Mouse (Mus musculus) heart, embryonic 12.5 days (tissue): ENCODE measurements at regions not wholly inside any gene's neighbourhood (a gene's known extent, or its start where the extent isn't known, plus 50 kb on each side); places are given as distances from the start of the nearest gene placed in this dataset.
A peak's percentile ranks its signal among the peaks of the same experiment; 100 is the strongest.

ENCODE experiments used
- ATAC-seq: fragments of 200-750 bp; cut with Nextera tagmentation; 2 replicates; pipeline ENCODE4 v1.8.0; 2017; ENCODE audit warnings: moderate TSS enrichment, moderate library complexity; ENCODE audit not compliant: insufficient number of reproducible peaks, low FRiP score
- H3K27ac ChIP-seq: fragments of 300-500 bp; sonication (generic); 2 replicates; pipeline ENCODE4 v1.5.1; 2016; ENCODE audit warnings: mild to moderate bottlenecking, moderate library complexity; ENCODE audit not compliant: poor library complexity, severe bottlenecking
- H3K27me3 ChIP-seq: fragments of 300-500 bp; sonication (generic); replicated peaks from 2 replicates; pipeline ENCODE4 v1.6.1; 2016; ENCODE audit warnings: mild to moderate bottlenecking, moderate library complexity
- H3K36me3 ChIP-seq: fragments of 300-500 bp; sonication (generic); 2 replicates; pipeline ENCODE4 v1.6.1; 2016; ENCODE audit warnings: mild to moderate bottlenecking, moderate library complexity
- H3K4me1 ChIP-seq: fragments of 300-500 bp; sonication (generic); replicated peaks from 2 replicates; pipeline ENCODE4 v1.6.1; 2016; ENCODE audit warnings: mild to moderate bottlenecking
- H3K4me2 ChIP-seq: fragments of 300-500 bp; sonication (generic); 2 replicates; pipeline ENCODE4 v1.6.1; 2016; ENCODE audit warnings: mild to moderate bottlenecking, moderate library complexity
- H3K4me3 ChIP-seq: fragments of 300-500 bp; sonication (generic); 2 replicates; pipeline ENCODE4 v1.5.1; 2016; ENCODE audit warnings: mild to moderate bottlenecking
- H3K9ac ChIP-seq: fragments of 300-500 bp; sonication (generic); 2 replicates; pipeline ENCODE4 v1.6.1; 2016; ENCODE audit warnings: mild to moderate bottlenecking, moderate library complexity
- H3K9me3 ChIP-seq: fragments of 300-500 bp; sonication (generic); replicated peaks from 2 replicates; pipeline ENCODE4 v1.6.1; 2016; ENCODE audit warnings: mild to moderate bottlenecking, moderate library complexity
- WGBS: fragments of 180-500 bp; shearing (Covaris S2); methylation state at CpG from one replicate; pipeline ENCODE4 v1.1.7; 2016; 5-methylcytosine and 5-hydroxymethylcytosine counted together

- H3K36me3 ChIP-seq = no peaks in the 10 kb centered on the region
- WGBS = 83% methylated on average over 3 of the region's 3 CpGs
Measured at GRCm38 (mm10) chr3:120123155-120123554, 338.9 kb upstream of the Ptbp2 start.

GRCm38 (mm10) chr3:120083171-120083932 is 299.1 kb upstream of the Ptbp2 start:
- no peak overlapping the region for H3K27ac ChIP-seq
- H3K36me3 ChIP-seq = no peaks in the 10 kb centered on the region
- 78% methylated on average over 7 of the region's 7 CpGs for WGBS
- no peak overlapping the region for H3K4me3 ChIP-seq
- H3K9ac ChIP-seq = no peak overlapping the region
- H3K4me1 ChIP-seq = no peaks in the 10 kb centered on the region
- no peak overlapping the region for H3K4me2 ChIP-seq
- peaks cover 3% of the 10 kb centered on the region; the same call in 1 of the 2 replicates for H3K9me3 ChIP-seq
- ATAC-seq = no peak
- H3K27me3 ChIP-seq = no peaks in the 10 kb centered on the region

More at GRCm38 (mm10) chr3:120123155-120123554, 338.9 kb upstream of the Ptbp2 start:
- H3K27ac ChIP-seq = no peak overlapping the region
- H3K4me1 ChIP-seq = no peaks in the 10 kb centered on the region
- no peak overlapping the region for H3K4me2 ChIP-seq
- H3K27me3 ChIP-seq = no peaks in the 10 kb centered on the region
- H3K9ac ChIP-seq = no peak overlapping the region
- ATAC-seq = no peak
- no peaks in the 10 kb centered on the region for H3K9me3 ChIP-seq
- H3K4me3 ChIP-seq = no peak overlapping the region

- Histone ChIP-seq H3K27ac (no peak overlapping the region), H3K36me3 (no peaks in the 10 kb centered on the region), H3K4me3 (no peak overlapping the region), H3K27me3 (no peaks in the 10 kb centered on the region), H3K4me1 (no peaks in the 10 kb centered on the region), H3K9ac (no peak overlapping the region), H3K9me3 (no peaks in the 10 kb centered on the region), H3K4me2 (no peak overlapping the region)
- 29% methylated on average over 1 of the region's 1 CpGs for WGBS
- ATAC-seq = no peak
Measured at GRCm38 (mm10) chr3:120073528-120073927, 289.3 kb upstream of the Ptbp2 start.

GRCm38 (mm10) chr3:120065714-120066113 is 281.4 kb upstream of the Ptbp2 start:
- H3K9me3 ChIP-seq = no peaks in the 10 kb centered on the region
- no peak overlapping the region; the same call in 1 of the 2 replicates for H3K27ac ChIP-seq
- no peak overlapping the region for H3K4me3 ChIP-seq
- H3K9ac ChIP-seq = no peak overlapping the region
- H3K4me1 ChIP-seq = peaks cover 9% of the 10 kb centered on the region; the same call in 1 of the 2 replicates
- no peaks in the 10 kb centered on the region for H3K36me3 ChIP-seq
- H3K27me3 ChIP-seq = no peaks in the 10 kb centered on the region
- WGBS = 80% methylated on average over 6 of the region's 6 CpGs
- ATAC-seq = no peak
- H3K4me2 ChIP-seq = no peak overlapping the region

GRCm38 (mm10) chr3:120064854-120065480 is 280.7 kb upstream of the Ptbp2 start:
- Histone ChIP-seq H3K27me3 (no peaks in the 10 kb centered on the region), H3K27ac (no peak overlapping the region), H3K4me1 (peaks cover 9% of the 10 kb centered on the region; the same call in 1 of the 2 replicates), H3K4me2 (no peak overlapping the region), H3K36me3 (no peaks in the 10 kb centered on the region), H3K4me3 (no peak overlapping the region), H3K9ac (no peak overlapping the region), H3K9me3 (no peaks in the 10 kb centered on the region)
- 29% methylated on average over 5 of the region's 5 CpGs for WGBS
- ATAC-seq = peak; percentile 69

GRCm38 (mm10) chr3:120062264-120062663 is 278.0 kb upstream of the Ptbp2 start:
- no peak for ATAC-seq

GRCm38 (mm10) chr3:120059959-120060358 is 275.7 kb upstream of the Ptbp2 start:
- no peak overlapping the region for H3K27ac ChIP-seq
- peak overlapping the region; percentile 61 for H3K4me2 ChIP-seq
- no peaks in the 10 kb centered on the region for H3K36me3 ChIP-seq
- ATAC-seq = no peak
- 28% methylated on average over 11 of the region's 11 CpGs for WGBS
- no peaks in the 10 kb centered on the region for H3K27me3 ChIP-seq
- H3K9ac ChIP-seq = no peak overlapping the region; the same call in 1 of the 2 replicates
- peak overlapping the region; percentile 19 for H3K4me3 ChIP-seq
- no peaks in the 10 kb centered on the region; the same call in 1 of the 2 replicates for H3K9me3 ChIP-seq
- H3K4me1 ChIP-seq = peaks cover 10% of the 10 kb centered on the region

More at GRCm38 (mm10) chr3:120062264-120062663, 278.0 kb upstream of the Ptbp2 start:
- 81% methylated on average over 5 of the region's 5 CpGs for WGBS
- H3K9me3 ChIP-seq = no peaks in the 10 kb centered on the region
- no peaks in the 10 kb centered on the region for H3K36me3 ChIP-seq
- H3K4me2 ChIP-seq = no peak overlapping the region
- peaks cover 15% of the 10 kb centered on the region for H3K4me1 ChIP-seq
- no peak overlapping the region for H3K9ac ChIP-seq
- no peak overlapping the region for H3K4me3 ChIP-seq
- no peak overlapping the region for H3K27ac ChIP-seq
- H3K27me3 ChIP-seq = no peaks in the 10 kb centered on the region

GRCm38 (mm10) chr3:120055216-120056154 is 271.2 kb upstream of the Ptbp2 start:
- H3K27me3 ChIP-seq = no peaks in the 10 kb centered on the region
- no peak for ATAC-seq
- no peaks in the 10 kb centered on the region; the same call in 1 of the 2 replicates for H3K9me3 ChIP-seq
- 62% methylated on average over 8 of the region's 8 CpGs for WGBS
- no peak overlapping the region for H3K27ac ChIP-seq
- H3K4me1 ChIP-seq = peaks cover 5% of the 10 kb centered on the region; the same call in 1 of the 2 replicates
- no peak overlapping the region for H3K9ac ChIP-seq
- H3K36me3 ChIP-seq = no peaks in the 10 kb centered on the region
- no peak overlapping the region for H3K4me3 ChIP-seq
- no peak overlapping the region for H3K4me2 ChIP-seq

- Histone ChIP-seq H3K9ac (no peak overlapping the region), H3K4me3 (no peak overlapping the region), H3K4me1 (no peaks in the 10 kb centered on the region), H3K9me3 (no peaks in the 10 kb centered on the region), H3K4me2 (no peak overlapping the region), H3K27me3 (no peaks in the 10 kb centered on the region), H3K36me3 (no peaks in the 10 kb centered on the region), H3K27ac (no peak overlapping the region)
- WGBS = 87% methylated on average over 3 of the region's 3 CpGs
- no peak for ATAC-seq
Measured at GRCm38 (mm10) chr3:120047238-120047637, 263.0 kb upstream of the Ptbp2 start.

- Histone ChIP-seq H3K9me3 (no peaks in the 10 kb centered on the region), H3K27me3 (no peaks in the 10 kb centered on the region), H3K27ac (no peak overlapping the region), H3K9ac (no peak overlapping the region), H3K4me2 (no peak overlapping the region), H3K4me1 (no peaks in the 10 kb centered on the region), H3K4me3 (no peak overlapping the region), H3K36me3 (no peaks in the 10 kb centered on the region)
- 92% methylated on average over 3 of the region's 3 CpGs for WGBS
- ATAC-seq = no peak
Measured at GRCm38 (mm10) chr3:120037526-120037925, 253.3 kb upstream of the Ptbp2 start.
